Mouse (Mus musculus): ENCODE data around the gene Dusp28. TPM values are rescaled to one million over a fixed set of nuclear protein-coding genes. Genes with fewer than 3 reads are reported as not detected.

The Dusp28 gene
- polyA plus RNA-seq (2015; fragmentation: Nextera tagmentation; extraction: Ambion mirVana), result 12.2 and 14.7 TPM in 2 replicates

DNA sequence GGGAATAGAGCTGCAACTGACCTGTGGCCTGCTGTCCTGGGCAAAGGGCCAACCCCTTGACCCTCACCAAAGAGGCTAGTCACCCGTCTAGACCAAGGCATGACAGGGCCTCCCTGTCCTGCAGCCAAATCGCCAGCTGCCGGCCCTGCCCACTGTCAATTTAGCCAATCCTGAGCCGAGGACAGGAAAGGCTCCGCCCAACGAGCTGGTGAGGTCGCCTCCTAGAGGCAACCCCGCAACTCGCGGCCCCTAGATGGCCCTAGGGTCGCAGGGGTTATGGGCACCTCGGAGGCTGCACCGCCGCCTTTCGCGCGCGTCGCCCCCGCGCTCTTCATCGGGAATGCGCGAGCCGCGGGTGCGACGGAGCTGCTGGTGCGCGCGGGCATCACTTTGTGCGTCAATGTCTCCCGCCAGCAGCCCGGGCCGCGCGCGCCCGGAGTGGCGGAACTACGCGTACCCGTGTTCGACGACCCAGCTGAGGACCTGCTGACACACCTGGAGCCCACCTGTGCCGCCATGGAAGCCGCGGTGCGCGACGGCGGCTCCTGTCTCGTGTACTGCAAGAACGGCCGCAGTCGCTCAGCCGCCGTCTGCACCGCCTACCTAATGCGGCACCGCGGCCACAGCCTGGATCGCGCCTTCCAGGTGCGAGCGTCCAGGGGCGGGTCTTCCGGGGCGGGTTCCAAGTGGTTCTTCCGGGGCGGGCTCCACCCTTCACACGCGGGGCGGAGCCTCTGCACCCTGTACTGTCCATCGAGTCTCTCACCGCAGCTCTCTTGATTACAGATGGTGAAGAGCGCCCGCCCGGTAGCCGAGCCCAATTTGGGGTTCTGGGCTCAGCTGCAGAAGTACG, at the start of gene Dusp28:
Dusp28 (plus strand) TSS at position 203 of the 853 bp plus-strand sequence.
- Histone ChIP-seq H3K4me3 (replicated peaks) (peak within 1 kb of the TSS; percentile 70), H3K36me3 (no peaks in the 10 kb centered on the region), H3K27ac (peak within 1 kb of the TSS; percentile 92), H3K4me1 (peaks cover 44% of the 10 kb centered on the region), H3K9me3 (replicated peaks) (no peaks in the 10 kb centered on the region), H3K4me2 (peak within 1 kb of the TSS; percentile 78), H3K9ac (peak within 1 kb of the TSS; percentile 76), H3K27me3 (no peaks in the 10 kb centered on the region)
- peak; percentile 92 for ATAC-seq (replicated peaks; ENCODE audit: low FRiP score)
- WGBS, result under 1% methylated on average over 75 of the region's 81 CpGs

DNA sequence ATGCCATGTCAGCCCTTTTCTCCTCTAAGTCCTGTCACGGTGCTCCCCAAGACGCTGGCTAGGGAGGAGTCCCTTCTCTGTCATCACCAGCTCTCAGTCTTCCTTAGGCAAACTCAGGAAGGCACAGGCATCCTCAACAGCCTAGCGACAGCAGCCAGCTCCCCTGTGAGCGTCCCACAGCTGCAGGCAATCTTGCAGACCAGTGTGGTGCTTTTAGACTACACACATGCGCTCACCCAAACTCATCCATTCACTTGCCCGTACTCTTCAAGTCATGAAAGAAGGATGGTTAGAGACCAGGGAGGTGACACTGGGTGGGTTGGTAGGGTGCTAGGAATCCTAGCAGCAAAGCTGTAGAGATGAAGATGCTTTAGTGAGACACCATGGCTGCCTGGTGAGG, 45.3 kb upstream of the Dusp28 start:
- Histone ChIP-seq H3K36me3 (peaks cover 40% of the 10 kb centered on the region), H3K9ac (no peak overlapping the region), H3K4me1 (peaks cover 5% of the 10 kb centered on the region; the same call in 1 of the 2 replicates), H3K4me2 (no peak overlapping the region), H3K9me3 (replicated peaks) (no peaks in the 10 kb centered on the region), H3K27me3 (no peaks in the 10 kb centered on the region), H3K27ac (no peak overlapping the region), H3K4me3 (replicated peaks) (no peak overlapping the region)
- no peak for ATAC-seq (replicated peaks; ENCODE audit: low FRiP score)
- 77% methylated on average over 6 of the region's 6 CpGs for WGBS

DNA sequence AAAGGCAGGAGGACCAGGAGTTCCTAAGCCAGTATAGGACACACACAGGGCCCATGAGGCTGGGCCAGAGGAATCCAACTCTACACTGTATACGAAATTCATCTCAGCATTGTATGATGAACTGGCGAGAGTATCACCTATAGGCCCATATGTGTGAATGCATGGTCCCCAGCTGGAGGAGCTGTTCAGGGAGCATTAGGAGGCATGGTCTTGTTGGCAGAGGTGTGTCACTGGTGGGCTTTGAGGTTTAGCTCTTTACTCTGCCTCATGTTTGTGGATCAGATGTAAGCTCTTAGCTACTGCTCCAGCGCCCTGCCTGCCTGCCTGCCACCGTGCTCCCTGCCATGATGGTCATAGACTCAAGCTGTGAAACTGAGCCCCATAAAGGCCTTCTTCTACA, 43.5 kb upstream of the Dusp28 start:
- no peak overlapping the region for H3K4me3 ChIP-seq (replicated peaks)
- H3K27ac ChIP-seq, result no peak overlapping the region
- no peaks in the 10 kb centered on the region for H3K27me3 ChIP-seq
- no peak overlapping the region for H3K4me2 ChIP-seq
- H3K9ac ChIP-seq, result no peak overlapping the region
- peaks cover 6% of the 10 kb centered on the region; the same call in 1 of the 2 replicates for H3K4me1 ChIP-seq
- no peak for ATAC-seq (replicated peaks; ENCODE audit: low FRiP score)
- WGBS, result 88% methylated on average over 4 of the region's 4 CpGs
- H3K36me3 ChIP-seq, result peaks cover 22% of the 10 kb centered on the region
- no peaks in the 10 kb centered on the region for H3K9me3 ChIP-seq (replicated peaks)

- no peak overlapping the region for H3K9ac ChIP-seq
- no peak overlapping the region for H3K4me2 ChIP-seq
- H3K4me1 ChIP-seq, result peaks cover 6% of the 10 kb centered on the region; the same call in 1 of the 2 replicates
- H3K9me3 ChIP-seq (replicated peaks), result no peaks in the 10 kb centered on the region
- H3K4me3 ChIP-seq (replicated peaks), result no peak overlapping the region
- 0 out of 2 replicates have a peak overlapping the region, but pooled peaks have one; percentile 9 for H3K27ac ChIP-seq
- WGBS, result 73% methylated on average over 2 of the region's 2 CpGs
- H3K36me3 ChIP-seq, result no peaks in the 10 kb centered on the region
- ATAC-seq (replicated peaks; ENCODE audit: low FRiP score), result no peak
- no peaks in the 10 kb centered on the region for H3K27me3 ChIP-seq
Measured at GRCm38 (mm10) chr1:92866170-92866569, 40.6 kb upstream of the Dusp28 start.

- Histone ChIP-seq H3K4me3 (replicated peaks) (no peak overlapping the region), H3K27ac (no peak overlapping the region), H3K36me3 (no peaks in the 10 kb centered on the region), H3K9me3 (replicated peaks) (no peaks in the 10 kb centered on the region), H3K9ac (no peak overlapping the region), H3K4me2 (no peak overlapping the region), H3K4me1 (peaks cover 6% of the 10 kb centered on the region; the same call in 1 of the 2 replicates), H3K27me3 (peaks cover 3% of the 10 kb centered on the region; the same call in 1 of the 2 replicates)
- WGBS, result 75% methylated on average over 2 of the region's 2 CpGs
- no peak for ATAC-seq (replicated peaks; ENCODE audit: low FRiP score)
Measured at GRCm38 (mm10) chr1:92869985-92870384, 36.8 kb upstream of the Dusp28 start.

- no peak for ATAC-seq (replicated peaks; ENCODE audit: low FRiP score)
- Histone ChIP-seq H3K4me2 (no peak overlapping the region), H3K27me3 (peaks cover 3% of the 10 kb centered on the region; the same call in 1 of the 2 replicates), H3K4me3 (replicated peaks) (no peak overlapping the region), H3K9ac (no peak overlapping the region), H3K27ac (no peak overlapping the region), H3K9me3 (replicated peaks) (no peaks in the 10 kb centered on the region), H3K4me1 (peaks cover 18% of the 10 kb centered on the region), H3K36me3 (no peaks in the 10 kb centered on the region)
- WGBS, result 72% methylated on average over 7 of the region's 7 CpGs
Measured at GRCm38 (mm10) chr1:92872666-92873065, 34.1 kb upstream of the Dusp28 start.

DNA sequence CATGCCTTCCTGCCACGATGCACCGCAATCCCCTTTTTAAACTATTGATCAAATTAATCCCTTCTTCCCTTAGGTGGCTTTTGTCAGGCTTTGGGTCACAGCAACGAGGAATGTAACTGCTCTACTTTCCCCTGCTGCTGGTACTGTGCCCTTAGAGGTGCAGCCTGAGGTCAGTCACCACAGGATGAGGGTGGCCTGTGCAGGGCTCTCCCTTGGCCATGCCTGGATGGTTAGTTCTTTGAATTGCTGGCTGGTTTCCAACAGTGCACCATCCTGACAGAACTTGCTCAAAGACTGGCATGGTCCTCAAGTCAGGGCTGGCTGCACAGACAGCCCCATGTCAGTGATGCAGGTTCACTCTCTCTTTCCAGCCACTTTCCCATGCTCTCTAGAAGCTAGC, 32.8 kb upstream of the Dusp28 start:
- 76% methylated on average over 3 of the region's 3 CpGs for WGBS
- peaks cover 3% of the 10 kb centered on the region; the same call in 1 of the 2 replicates for H3K27me3 ChIP-seq
- ATAC-seq (replicated peaks; ENCODE audit: low FRiP score), result no peak; the same call in 1 of the 2 replicates

GRCm38 (mm10) chr1:92875360-92876111, 31.2 kb upstream of the Dusp28 start:
- H3K36me3 ChIP-seq, result no peaks in the 10 kb centered on the region
- H3K27me3 ChIP-seq, result peaks cover 3% of the 10 kb centered on the region; the same call in 1 of the 2 replicates
- no peak overlapping the region for H3K4me2 ChIP-seq
- no peak for ATAC-seq (replicated peaks; ENCODE audit: low FRiP score)
- H3K27ac ChIP-seq, result no peak overlapping the region
- H3K9me3 ChIP-seq (replicated peaks), result no peaks in the 10 kb centered on the region
- 80% methylated on average over 8 of the region's 8 CpGs for WGBS
- H3K4me3 ChIP-seq (replicated peaks), result no peak overlapping the region
- no peak overlapping the region for H3K9ac ChIP-seq
- H3K4me1 ChIP-seq, result peaks cover 27% of the 10 kb centered on the region

More for the DNA sequence above, 32.8 kb upstream of the Dusp28 start:
- Histone ChIP-seq H3K4me1 (peaks cover 27% of the 10 kb centered on the region), H3K4me3 (replicated peaks) (no peak overlapping the region), H3K27ac (no peak overlapping the region), H3K9ac (no peak overlapping the region), H3K4me2 (no peak overlapping the region), H3K9me3 (replicated peaks) (no peaks in the 10 kb centered on the region), H3K36me3 (no peaks in the 10 kb centered on the region)

- Histone ChIP-seq H3K27me3 (no peaks in the 10 kb centered on the region), H3K4me2 (no peak overlapping the region), H3K4me1 (peaks cover 27% of the 10 kb centered on the region), H3K36me3 (no peaks in the 10 kb centered on the region), H3K9me3 (replicated peaks) (no peaks in the 10 kb centered on the region), H3K9ac (no peak overlapping the region), H3K4me3 (replicated peaks) (no peak overlapping the region), H3K27ac (peak overlapping the region; percentile 54)
- WGBS, result 41% methylated on average over 12 of the region's 12 CpGs
- peak; percentile 34 for ATAC-seq (replicated peaks; ENCODE audit: low FRiP score)
Measured at GRCm38 (mm10) chr1:92877431-92877978, 29.3 kb upstream of the Dusp28 start.

- H3K4me1 ChIP-seq, result peaks cover 27% of the 10 kb centered on the region
- WGBS, result 50% methylated on average over 13 of the region's 13 CpGs
- no peak overlapping the region for H3K4me2 ChIP-seq
- H3K9ac ChIP-seq, result no peak overlapping the region
- peak; percentile 61 for ATAC-seq (replicated peaks; ENCODE audit: low FRiP score)
- no peak overlapping the region for H3K4me3 ChIP-seq (replicated peaks)
- H3K9me3 ChIP-seq (replicated peaks), result no peaks in the 10 kb centered on the region
- no peaks in the 10 kb centered on the region for H3K27me3 ChIP-seq
- H3K36me3 ChIP-seq, result no peaks in the 10 kb centered on the region
- peak overlapping the region; percentile 68 for H3K27ac ChIP-seq
Measured at GRCm38 (mm10) chr1:92878066-92878741, 28.6 kb upstream of the Dusp28 start.

DNA sequence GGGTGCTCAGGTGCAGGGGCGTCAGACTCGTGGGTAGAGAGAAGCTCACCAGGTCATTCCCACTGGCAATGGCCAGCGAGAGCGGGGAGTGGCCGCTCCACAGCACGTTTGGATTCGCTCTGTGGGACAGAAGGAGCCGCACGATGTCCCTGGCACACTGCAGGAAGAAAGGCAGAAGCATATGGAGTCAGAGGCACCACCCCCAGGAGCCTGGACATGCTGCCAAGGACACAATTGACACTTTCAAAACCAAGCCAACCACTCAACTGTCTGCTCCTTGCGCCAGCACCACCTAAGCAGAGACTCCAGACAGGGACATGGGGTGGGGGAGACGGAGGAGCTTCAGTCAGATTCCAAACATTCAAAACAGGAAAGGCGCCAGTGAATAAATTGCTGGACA, 27.5 kb upstream of the Dusp28 start:
- Histone ChIP-seq H3K4me1 (peaks cover 27% of the 10 kb centered on the region), H3K27me3 (no peaks in the 10 kb centered on the region), H3K27ac (no peak overlapping the region), H3K9me3 (replicated peaks) (no peaks in the 10 kb centered on the region), H3K36me3 (no peaks in the 10 kb centered on the region), H3K4me3 (replicated peaks) (no peak overlapping the region), H3K9ac (no peak overlapping the region), H3K4me2 (no peak overlapping the region)
- no peak for ATAC-seq (replicated peaks; ENCODE audit: low FRiP score)
- 87% methylated on average over 12 of the region's 12 CpGs for WGBS
